Mouse (Mus musculus) spleen, adult 2 months (tissue): ENCODE measurements around the gene Adra2b. TPM values are rescaled to one million over a fixed set of nuclear protein-coding genes. Genes with fewer than 3 reads are reported as not detected.

ENCODE experiments used
- DNase-seq, 2 experiments: peaks; one replicate each; pipeline versions ENCODE4 v3.0.0 to v3.0.0-alpha.2; 2012 to 2021; ENCODE audit warnings: low spot score in 2 of 2, low read depth in 1 of 2
- H3K27ac ChIP-seq: fragments of 200-500 bp; 2 replicates; pipeline ENCODE4 v1.5.1; 2012; ENCODE audit warnings: low read length, inconsistent platforms; ENCODE audit not compliant: insufficient read depth
- H3K27me3 ChIP-seq: fragments of 200-500 bp; 2 replicates; pipeline ENCODE4 v1.6.1; 2012; ENCODE audit warnings: mild to moderate bottlenecking, moderate library complexity, low read length, inconsistent platforms; ENCODE audit not compliant: control insufficient read depth, insufficient read depth
- H3K36me3 ChIP-seq: fragments of 200-500 bp; 2 replicates; pipeline ENCODE4 v1.6.1; 2012; ENCODE audit warnings: mild to moderate bottlenecking, low read length, inconsistent platforms; ENCODE audit not compliant: control insufficient read depth, insufficient read depth
- H3K4me1 ChIP-seq: fragments of 200-500 bp; 2 replicates; pipeline ENCODE4 v1.6.1; 2011; ENCODE audit warnings: inconsistent platforms; ENCODE audit not compliant: control insufficient read depth, insufficient read depth, insufficient read length
- H3K4me3 ChIP-seq: fragments of 200-500 bp; 2 replicates; pipeline ENCODE4 v1.5.1; 2011; ENCODE audit warnings: mild to moderate bottlenecking, inconsistent platforms; ENCODE audit not compliant: insufficient read depth, insufficient read length; ENCODE audit errors: extremely low read depth
- CTCF ChIP-seq: fragments of 200-500 bp; IDR thresholded peaks from 2 replicates; pipeline ENCODE4 v1.5.1; 2011; ENCODE audit warnings: mild to moderate bottlenecking, inconsistent platforms; ENCODE audit not compliant: insufficient read depth, insufficient read length, insufficient replicate concordance; ENCODE audit errors: extremely low read depth
- POLR2A ChIP-seq: fragments of 200-500 bp; IDR thresholded peaks from 2 replicates; pipeline ENCODE4 v1.6.1; 2011; ENCODE audit warnings: low read depth, low read length, inconsistent platforms
- WGBS: fragments of 180-500 bp; shearing (Covaris S2); methylation state at CpG from one replicate; pipeline ENCODE4 v1.1.7; 2018; 5-methylcytosine and 5-hydroxymethylcytosine counted together
- polyA plus RNA-seq: library from polyadenylated mRNA; depleted of rRNA; stranded (reverse); fragments of >200 nt; gene quantifications from 2 replicates; pipeline ENCODE4 v1.2.3, GENCODE M21; 2012; rRNA removed

Adra2b gene
- 1.2 and 1.3 TPM in 2 replicates for polyA plus RNA-seq

- H3K36me3 ChIP-seq, result no peaks in the 10 kb centered on the region
- TF ChIP-seq CTCF (peak; percentile 79; the same call in 1 of the 2 replicates), POLR2A (no peak)
- no peak within 1 kb of the TSS for H3K27ac ChIP-seq
- WGBS, result 1% methylated on average over 40 of the region's 49 CpGs
- peaks cover 7% of the 10 kb centered on the region for H3K4me1 ChIP-seq
- peaks cover 15% of the 10 kb centered on the region for H3K27me3 ChIP-seq
- DNase-seq, result peak; percentile 50 to 72
- peak within 1 kb of the TSS; percentile 46 for H3K4me3 ChIP-seq
These were observed at the start of gene Adra2b for GRCm38 (mm10) chr2:127362459-127363281. Gene Adra2b (plus strand): TSS chr2:127363208.

GRCm38 (mm10) chr2:127313878-127314277, 49.1 kb upstream of the Adra2b start:
- Histone ChIP-seq H3K4me3 (no peak overlapping the region), H3K27me3 (no peaks in the 10 kb centered on the region), H3K27ac (peak overlapping the region; percentile 88), H3K4me1 (peaks cover 51% of the 10 kb centered on the region), H3K36me3 (no peaks in the 10 kb centered on the region)
- peak in 1 of 2 experiments; percentile 12 for DNase-seq
- WGBS, result 57% methylated on average over 4 of the region's 4 CpGs
- TF ChIP-seq POLR2A, result no peak
- no peak for TF ChIP-seq CTCF

GRCm38 (mm10) chr2:127314467-127315154, 48.4 kb upstream of the Adra2b start:
- Histone ChIP-seq H3K27me3 (no peaks in the 10 kb centered on the region), H3K36me3 (no peaks in the 10 kb centered on the region), H3K27ac (peak overlapping the region; percentile 88), H3K4me3 (no peak overlapping the region), H3K4me1 (peaks cover 54% of the 10 kb centered on the region)
- DNase-seq, result peak; percentile 76 to 85
- 11% methylated on average over 6 of the region's 6 CpGs for WGBS
- TF ChIP-seq POLR2A (no peak), CTCF (no peak)

- TF ChIP-seq CTCF (no peak), POLR2A (no peak)
- H3K4me3 ChIP-seq, result no peak overlapping the region
- 85% methylated on average over 1 of the region's 1 CpGs for WGBS
- no peaks in the 10 kb centered on the region for H3K27me3 ChIP-seq
- DNase-seq, result no peak
- H3K4me1 ChIP-seq, result peaks cover 55% of the 10 kb centered on the region
- no peaks in the 10 kb centered on the region for H3K36me3 ChIP-seq
- peak overlapping the region; percentile 88 for H3K27ac ChIP-seq
These were observed 47.9 kb upstream of the Adra2b start for GRCm38 (mm10) chr2:127315155-127315470.

- TF ChIP-seq CTCF (no peak), POLR2A (no peak)
- Histone ChIP-seq H3K4me3 (no peak overlapping the region), H3K27ac (peak overlapping the region; percentile 39), H3K4me1 (peaks cover 56% of the 10 kb centered on the region), H3K36me3 (no peaks in the 10 kb centered on the region), H3K27me3 (no peaks in the 10 kb centered on the region)
- WGBS, result 76% methylated on average over 5 of the region's 5 CpGs
- no peak for DNase-seq
These were observed 46.6 kb upstream of the Adra2b start for GRCm38 (mm10) chr2:127316431-127316830.

- Histone ChIP-seq H3K4me3 (no peak overlapping the region), H3K27me3 (no peaks in the 10 kb centered on the region), H3K27ac (peak overlapping the region; percentile 85), H3K4me1 (peaks cover 67% of the 10 kb centered on the region), H3K36me3 (no peaks in the 10 kb centered on the region)
- DNase-seq, result peak in 1 of 2 experiments; percentile 25
- WGBS, result 20% methylated on average over 4 of the region's 4 CpGs
- no peak for TF ChIP-seq POLR2A
- TF ChIP-seq CTCF, result no peak
These were observed 44.9 kb upstream of the Adra2b start for GRCm38 (mm10) chr2:127318136-127318535.

GRCm38 (mm10) chr2:127319071-127319470, 43.9 kb upstream of the Adra2b start:
- DNase-seq, result no peak
- Histone ChIP-seq H3K27ac (peak overlapping the region; percentile 85), H3K4me1 (peaks cover 68% of the 10 kb centered on the region), H3K4me3 (no peak overlapping the region), H3K36me3 (no peaks in the 10 kb centered on the region), H3K27me3 (no peaks in the 10 kb centered on the region)
- 12% methylated on average over 4 of the region's 4 CpGs for WGBS
- TF ChIP-seq POLR2A (no peak), CTCF (no peak)
